Mouse (Mus musculus) small intestine, adult 2 months (tissue): Measurements from ENCODE around the gene Mpc1. TPM values are rescaled to one million over a fixed set of nuclear protein-coding genes. Genes with fewer than 3 reads are reported as not detected.
A peak's percentile ranks its signal among the peaks of the same experiment; 100 is the strongest.

Source experiments
- H3K27ac ChIP-seq: fragments of 200-500 bp; 2 replicates; pipeline ENCODE4 v1.5.1; 2012; ENCODE audit warnings: low read depth, low read length, control low read depth, inconsistent platforms; ENCODE audit not compliant: insufficient read depth
- H3K27me3 ChIP-seq: fragments of 200-500 bp; 2 replicates; pipeline ENCODE4 v1.6.1; 2012; ENCODE audit warnings: mild to moderate bottlenecking, moderate library complexity, low read length, inconsistent platforms; ENCODE audit not compliant: control insufficient read depth, insufficient read depth
- H3K36me3 ChIP-seq: fragments of 200-500 bp; 2 replicates; pipeline ENCODE4 v1.6.1; 2012; ENCODE audit warnings: mild to moderate bottlenecking, low read length, control low read depth, inconsistent platforms; ENCODE audit not compliant: control insufficient read depth, insufficient read depth
- H3K4me1 ChIP-seq: fragments of 200-500 bp; 2 replicates; pipeline ENCODE4 v1.6.1; 2012; ENCODE audit warnings: low read length, inconsistent platforms, mixed read lengths; ENCODE audit not compliant: control insufficient read depth, insufficient read depth, insufficient read length
- H3K4me3 ChIP-seq: fragments of 200-500 bp; 2 replicates; pipeline ENCODE4 v1.5.1; 2012; ENCODE audit warnings: low read depth, mild to moderate bottlenecking, control low read depth, inconsistent platforms, low read length, moderate library complexity
- CTCF ChIP-seq: fragments of 200-500 bp; IDR thresholded peaks from 2 replicates; pipeline ENCODE4 v1.5.1; 2012; ENCODE audit warnings: low read depth, mild to moderate bottlenecking, control low read depth, inconsistent platforms, low read length, moderate library complexity, mixed read lengths; ENCODE audit not compliant: insufficient replicate concordance, insufficient read length; ENCODE audit errors: extremely low read depth
- POLR2A ChIP-seq: fragments of 200-500 bp; IDR thresholded peaks from 2 replicates; pipeline ENCODE4 v1.6.1; 2012; ENCODE audit warnings: low read depth, mild to moderate bottlenecking, control low read depth, inconsistent platforms, low read length, moderate library complexity
- WGBS: fragments of 180-500 bp; shearing (Covaris S2); methylation state at CpG from one replicate; pipeline ENCODE4 v1.1.7; 2018; 5-methylcytosine and 5-hydroxymethylcytosine counted together
- polyA plus RNA-seq: library from polyadenylated mRNA; depleted of rRNA; stranded (reverse); fragments of >200 nt; gene quantifications from 2 replicates; pipeline ENCODE4 v1.2.3, GENCODE M21; 2012

The Mpc1 gene
- polyA plus RNA-seq, 1 experiment, result 111 TPM

GRCm38 (mm10) chr17:8278356-8278755, 4.3 kb upstream of the Mpc1 start:
- Histone ChIP-seq H3K36me3 (no peaks in the 10 kb centered on the region), H3K4me3 (no peak overlapping the region), H3K27ac (no peak overlapping the region), H3K4me1 (peaks cover 2% of the 10 kb centered on the region; the same call in 1 of the 2 replicates), H3K27me3 (0 out of 2 replicates have a peak, but pooled peaks cover 1% of the 10 kb centered on the region)
- 57% methylated on average over 3 of the region's 3 CpGs for WGBS
- TF ChIP-seq POLR2A (no peak), CTCF (no peak)

GRCm38 (mm10) chr17:8283526-8284253, 986 bp downstream of the Mpc1 start:
- under 1% methylated on average over 77 of the region's 77 CpGs for WGBS
- Histone ChIP-seq H3K27me3 (no peaks in the 10 kb centered on the region), H3K27ac (peak overlapping the region; percentile 100), H3K4me3 (peak overlapping the region; percentile 87), H3K4me1 (peaks cover 5% of the 10 kb centered on the region; the same call in 1 of the 2 replicates), H3K36me3 (no peaks in the 10 kb centered on the region)
- TF ChIP-seq POLR2A (peak; percentile 93), CTCF (peak; percentile 24; the same call in 1 of the 2 replicates)

- no peak for TF ChIP-seq CTCF
- no peak for TF ChIP-seq POLR2A
- no peaks in the 10 kb centered on the region for H3K36me3 ChIP-seq
- H3K27me3 ChIP-seq, result no peaks in the 10 kb centered on the region
- peak overlapping the region; percentile 87 for H3K4me3 ChIP-seq
- H3K27ac ChIP-seq, result peak overlapping the region; percentile 87
- H3K4me1 ChIP-seq, result peaks cover 5% of the 10 kb centered on the region; the same call in 1 of the 2 replicates
- WGBS, result under 1% methylated on average over 32 of the region's 32 CpGs
Measured at GRCm38 (mm10) chr17:8284254-8284661, 1.6 kb downstream of the Mpc1 start.

- peak overlapping the region; percentile 87 for H3K4me3 ChIP-seq
- no peak overlapping the region for H3K27ac ChIP-seq
- 43% methylated on average over 8 of the region's 8 CpGs for WGBS
- H3K36me3 ChIP-seq, result no peaks in the 10 kb centered on the region; the same call in 1 of the 2 replicates
- H3K27me3 ChIP-seq, result no peaks in the 10 kb centered on the region
- no peak for TF ChIP-seq CTCF
- no peak for TF ChIP-seq POLR2A
- peaks cover 5% of the 10 kb centered on the region; the same call in 1 of the 2 replicates for H3K4me1 ChIP-seq
Measured at GRCm38 (mm10) chr17:8285056-8285455, 2.4 kb downstream of the Mpc1 start.

DNA sequence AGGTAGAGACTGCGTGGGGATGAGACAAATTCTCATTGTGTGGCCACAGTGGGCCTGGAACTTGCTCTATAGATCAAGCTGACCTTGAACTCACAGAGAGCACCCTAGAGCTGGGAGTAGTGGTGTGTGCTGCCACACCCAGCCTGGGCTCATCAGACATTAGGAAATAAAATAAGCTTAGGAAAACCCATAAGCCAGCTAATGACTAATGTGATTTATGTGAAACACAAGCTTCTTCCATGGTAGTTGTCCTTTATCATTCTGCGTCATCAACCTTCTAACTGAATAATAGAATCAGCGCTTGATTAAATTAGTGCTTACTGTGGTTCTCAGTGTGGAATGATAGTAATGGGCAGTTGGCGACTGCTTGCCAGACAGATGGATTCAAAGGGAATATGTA, 4.3 kb downstream of the Mpc1 start:
- peaks cover 5% of the 10 kb centered on the region; the same call in 1 of the 2 replicates for H3K4me1 ChIP-seq
- peaks cover 3% of the 10 kb centered on the region for H3K36me3 ChIP-seq
- H3K27ac ChIP-seq, result no peak overlapping the region
- WGBS, result 95% methylated on average over 4 of the region's 4 CpGs
- TF ChIP-seq CTCF (no peak), POLR2A (no peak)
- no peaks in the 10 kb centered on the region for H3K27me3 ChIP-seq
- H3K4me3 ChIP-seq, result no peak overlapping the region

GRCm38 (mm10) chr17:8289993-8290679, 7.4 kb downstream of the Mpc1 start:
- no peaks in the 10 kb centered on the region for H3K27me3 ChIP-seq
- no peak for TF ChIP-seq CTCF
- TF ChIP-seq POLR2A, result no peak
- no peak overlapping the region for H3K27ac ChIP-seq
- H3K4me3 ChIP-seq, result no peak overlapping the region
- 93% methylated on average over 3 of the region's 3 CpGs for WGBS
- peaks cover 11% of the 10 kb centered on the region for H3K36me3 ChIP-seq
- H3K4me1 ChIP-seq, result peaks cover under 1% of the 10 kb centered on the region; the same call in 1 of the 2 replicates

DNA sequence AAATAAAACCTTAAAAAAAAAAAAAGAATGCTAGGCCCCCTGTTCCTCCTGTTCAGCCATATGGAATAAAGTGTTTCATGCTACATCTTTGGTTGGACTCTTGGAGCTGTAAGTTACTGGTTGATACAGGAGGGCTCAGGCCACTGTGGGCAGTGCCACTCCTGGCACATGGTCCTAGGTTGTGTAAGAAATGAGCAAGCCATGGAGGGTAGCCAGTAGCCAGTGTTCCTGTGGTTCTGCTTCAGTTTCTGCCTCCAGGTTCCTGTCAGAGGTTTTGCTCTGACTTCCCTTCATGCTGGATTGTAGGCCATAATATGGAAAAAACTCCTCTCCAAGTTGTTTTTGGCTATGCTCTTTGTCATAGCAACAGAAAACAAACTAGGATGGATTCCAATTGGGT, 8.0 kb downstream of the Mpc1 start:
- Histone ChIP-seq H3K4me1 (no peaks in the 10 kb centered on the region), H3K27me3 (no peaks in the 10 kb centered on the region), H3K27ac (no peak overlapping the region), H3K36me3 (peaks cover 11% of the 10 kb centered on the region), H3K4me3 (no peak overlapping the region)
- TF ChIP-seq CTCF, result no peak
